Mouse (Mus musculus) macrophage (primary cell): ENCODE measurements around the gene 4930579F01Rik. TPM values are rescaled to one million over a fixed set of nuclear protein-coding genes. Genes with fewer than 3 reads are reported as not detected.
"Not testable (repeated sequence)": the region's sequence is repeated elsewhere in the genome, so short reads cannot be mapped to it uniquely, and the experiment has no call there.

ENCODE experiments used
- H3K27ac ChIP-seq: fragments of 350-480 bp; formaldehyde crosslinking; 2 replicates; pipeline ENCODE4 v1.9.0; 2021
- H3K36me3 ChIP-seq: fragments of 350-480 bp; formaldehyde crosslinking; 2 replicates; pipeline ENCODE4 v1.9.0; 2021; ENCODE audit errors: inconsistent target
- H3K4me3 ChIP-seq: fragments of 350-480 bp; formaldehyde crosslinking; 2 replicates; pipeline ENCODE4 v1.9.0; 2021; ENCODE audit errors: inconsistent target
- H3K79me2 ChIP-seq: fragments of 350-480 bp; formaldehyde crosslinking; 2 replicates; pipeline ENCODE4 v1.9.0; 2021; ENCODE audit errors: inconsistent target
- WGBS: methylation state at CpG from one replicate; pipeline ENCODE4 v1.1.7; 2026; ENCODE audit warnings: inconsistent platforms; ENCODE audit not compliant: missing documents; 5-methylcytosine and 5-hydroxymethylcytosine counted together
- polyA plus RNA-seq: library from polyadenylated mRNA; stranded (reverse); fragments of 250-400 nt; gene quantifications from 3 replicates; pipeline ENCODE4 v1.2.4, GENCODE M21; 2018; ENCODE audit warnings: inconsistent platforms

The 4930579F01Rik gene
- polyA plus RNA-seq, 1 experiment from 2014 or later: not detected

DNA sequence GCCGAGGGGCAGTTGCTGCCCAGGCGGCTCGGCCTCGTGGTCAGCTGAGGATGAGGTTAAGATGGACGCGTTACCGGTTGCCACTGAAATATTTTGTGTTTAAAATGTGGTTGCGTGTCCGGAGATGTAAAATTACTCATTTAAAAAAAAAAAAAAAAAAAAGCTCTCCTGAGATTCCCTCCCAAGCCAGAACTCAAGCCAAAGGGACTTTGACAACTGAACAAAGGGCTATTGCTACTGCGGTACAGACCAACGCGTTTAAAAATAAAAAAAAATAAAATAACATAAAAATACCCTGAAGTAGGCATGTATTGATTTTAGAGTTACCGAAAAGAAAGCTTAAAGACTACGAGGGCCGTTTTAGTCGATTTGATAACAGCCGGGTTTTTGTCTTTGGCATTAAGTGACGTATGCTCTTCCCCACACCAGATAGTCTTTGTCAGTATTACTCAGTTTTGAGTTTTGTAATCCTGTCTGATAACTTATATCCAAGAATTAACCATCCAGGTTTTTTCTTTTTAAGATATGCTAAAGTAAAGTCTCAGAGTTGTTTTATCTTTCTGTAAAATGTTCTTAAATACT lies 49.5 kb downstream of the 4930579F01Rik start:
- peak overlapping the region; percentile 60 for H3K4me3 ChIP-seq
- H3K27ac ChIP-seq: peak overlapping the region; percentile 81
- H3K79me2 ChIP-seq: no peaks in the 10 kb centered on the region
- H3K36me3 ChIP-seq: no peaks in the 10 kb centered on the region
- 3% methylated on average over 9 of the region's 18 CpGs for WGBS

DNA sequence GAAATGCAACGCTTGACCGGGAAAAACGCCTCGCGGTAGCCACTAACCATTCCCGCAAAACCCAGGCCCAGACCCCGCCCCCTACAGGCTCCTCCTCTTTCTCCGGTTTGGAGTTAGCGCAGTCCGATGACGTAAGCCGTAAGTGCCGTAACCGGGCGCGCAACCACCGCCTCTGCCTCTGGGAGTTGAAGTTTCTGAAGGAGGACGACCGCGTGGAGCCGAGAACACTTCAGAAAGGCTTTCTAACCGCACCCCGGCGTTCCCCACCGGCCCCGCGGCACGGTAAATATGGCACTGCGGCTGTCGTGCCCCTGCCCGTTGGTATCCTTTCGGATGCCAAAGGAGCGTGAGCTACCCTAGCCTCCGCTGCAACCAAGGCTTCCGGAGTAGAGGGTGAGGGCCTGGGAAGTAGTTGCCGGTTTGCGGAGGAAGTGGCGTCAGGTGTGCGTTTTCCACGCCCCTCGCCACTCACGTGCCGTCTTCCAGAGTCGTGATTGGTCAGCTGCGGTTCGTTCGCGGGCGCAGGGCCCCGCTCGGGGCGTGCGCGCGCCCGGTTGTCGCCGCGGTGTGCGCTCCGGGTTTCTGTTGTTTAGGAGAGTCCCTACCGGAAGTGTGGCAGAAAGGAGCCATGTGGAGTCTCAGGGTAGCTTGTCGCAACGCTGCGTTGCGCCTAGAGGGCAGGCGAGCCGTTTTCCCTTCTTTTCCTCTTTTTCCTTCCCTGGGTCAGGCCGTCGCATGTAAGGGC lies 50.1 kb downstream of the 4930579F01Rik start, which contains the start of gene Trmt10a:
Gene Trmt10a, plus strand, starts transcription at position 134 of the 745 bp plus-strand sequence.
- 2% methylated on average over 64 of the region's 70 CpGs for WGBS
- Histone ChIP-seq H3K4me3 (peak within 1 kb of the TSS; percentile 60), H3K79me2 (no peaks in the 10 kb centered on the region), H3K36me3 (no peaks in the 10 kb centered on the region), H3K27ac (peak within 1 kb of the TSS; percentile 90)

DNA sequence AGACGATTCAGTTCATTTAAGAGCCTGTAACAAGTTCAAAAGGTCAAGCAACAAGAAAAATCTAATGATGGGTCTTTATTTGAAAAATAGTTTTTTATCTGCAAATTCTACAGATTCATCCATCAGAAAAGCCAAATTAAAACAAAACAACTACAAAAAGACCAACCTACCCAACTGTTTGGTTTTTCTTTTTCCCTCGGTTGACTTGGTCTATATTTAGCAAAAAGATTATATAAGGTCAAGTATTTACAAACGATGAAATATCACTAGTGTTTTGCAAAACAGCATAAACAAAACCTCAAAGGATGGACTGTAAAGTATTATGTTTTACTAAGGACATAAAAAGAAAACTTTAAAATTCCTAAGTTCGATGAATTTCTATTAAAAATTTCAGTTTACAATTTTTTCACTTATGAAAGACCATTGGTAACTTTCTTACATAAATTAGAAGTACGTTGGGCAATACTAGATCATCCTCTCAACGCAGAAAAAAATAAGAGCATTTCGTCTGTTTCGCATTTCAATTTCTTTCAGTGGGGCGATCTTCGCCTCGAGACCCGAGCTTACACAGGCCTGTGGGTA lies 50.8 kb downstream of the 4930579F01Rik start:
- Histone ChIP-seq H3K79me2 (no peaks in the 10 kb centered on the region), H3K27ac (peak overlapping the region; percentile 90), H3K4me3 (peak overlapping the region; percentile 60), H3K36me3 (no peaks in the 10 kb centered on the region)
- 5% methylated on average over 12 of the region's 12 CpGs for WGBS

DNA sequence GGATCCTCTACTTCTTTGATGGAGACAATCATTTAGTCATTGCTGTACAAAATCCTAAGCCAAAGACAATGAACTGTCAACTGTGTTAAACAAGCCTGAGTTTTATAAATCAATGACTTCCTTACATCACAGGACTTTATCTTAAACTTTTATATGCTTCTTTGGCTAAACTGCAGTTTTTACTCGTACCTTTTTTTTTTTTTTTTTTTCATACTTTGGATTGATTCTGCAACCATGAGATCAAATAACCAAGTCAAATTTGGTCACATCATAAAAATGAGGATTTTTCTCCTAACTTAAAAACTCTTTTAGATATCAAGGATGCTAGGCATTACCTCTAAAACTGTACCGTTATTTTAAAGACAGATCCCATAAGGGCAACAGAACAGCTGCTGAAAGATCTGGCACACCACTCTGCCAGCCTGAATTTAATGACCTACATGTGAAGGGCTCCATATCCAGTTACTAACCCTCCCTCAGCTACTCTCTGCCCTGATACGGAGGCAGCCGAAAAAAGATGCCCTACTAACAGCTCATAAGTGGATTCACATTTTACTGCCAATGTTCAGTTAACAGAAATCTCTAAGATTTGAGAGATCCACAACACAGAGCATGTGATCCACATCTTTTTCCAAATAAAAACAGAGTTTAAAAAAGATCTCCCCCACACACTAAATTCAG lies 51.4 kb downstream of the 4930579F01Rik start:
- Histone ChIP-seq H3K27ac (no peak overlapping the region), H3K36me3 (no peaks in the 10 kb centered on the region), H3K79me2 (no peaks in the 10 kb centered on the region), H3K4me3 (peak overlapping the region; percentile 60)
- 69% methylated on average over 4 of the region's 4 CpGs for WGBS

- H3K27ac ChIP-seq: no peak overlapping the region
- H3K4me3 ChIP-seq: no peak overlapping the region
- H3K36me3 ChIP-seq: no peaks in the 10 kb centered on the region
- no peaks in the 10 kb centered on the region for H3K79me2 ChIP-seq
- 81% methylated on average over 6 of the region's 6 CpGs for WGBS
Measured at GRCm38 (mm10) chr3:138139663-138140062, 54.0 kb downstream of the 4930579F01Rik start.

DNA sequence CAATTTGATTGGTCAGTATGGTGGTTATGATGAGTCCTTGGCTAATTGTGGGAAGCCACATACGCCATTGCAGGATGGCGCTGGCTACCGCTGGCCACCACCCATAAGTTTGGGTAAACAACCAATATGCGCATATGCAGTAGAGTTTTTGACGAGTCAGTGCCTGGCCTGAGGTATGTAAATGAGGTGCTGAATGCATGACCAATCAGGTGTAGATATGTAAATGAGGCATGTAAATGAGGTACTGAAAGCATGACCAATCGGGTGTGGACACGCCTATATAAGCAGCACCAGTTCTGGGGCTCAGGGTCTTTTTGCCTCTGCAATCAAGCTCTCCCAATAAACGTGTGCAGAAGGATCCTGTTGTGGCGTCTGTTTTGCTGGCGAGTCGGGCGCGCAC lies 55.5 kb downstream of the 4930579F01Rik start:
- H3K4me3 ChIP-seq, H3K79me2 ChIP-seq, H3K27ac ChIP-seq, H3K36me3 ChIP-seq: not testable (repeated sequence)
- WGBS: 95% methylated on average over 13 of the region's 13 CpGs

DNA sequence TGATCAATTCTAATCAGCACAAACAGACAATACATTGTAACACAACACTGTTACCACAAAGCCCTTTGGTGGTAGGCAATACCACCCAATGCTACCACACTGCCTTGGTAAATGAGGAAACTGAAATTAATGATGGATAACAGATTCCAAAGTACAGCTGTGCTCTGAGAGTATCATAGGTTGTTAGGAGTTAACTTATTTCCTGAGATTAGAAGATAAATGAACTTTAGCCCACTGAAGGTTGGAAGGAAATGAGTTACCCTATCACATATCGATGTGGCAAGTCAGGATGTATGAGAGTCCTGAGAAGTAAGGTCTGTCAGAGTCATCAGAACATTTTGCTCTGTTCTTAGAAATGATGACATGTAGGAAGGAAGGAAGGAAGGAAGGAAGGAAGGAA lies 59.1 kb downstream of the 4930579F01Rik start:
- Histone ChIP-seq H3K79me2 (no peaks in the 10 kb centered on the region), H3K4me3 (no peak overlapping the region), H3K27ac (no peak overlapping the region), H3K36me3 (no peaks in the 10 kb centered on the region)
- WGBS: 29% methylated on average over 1 of the region's 1 CpGs

DNA sequence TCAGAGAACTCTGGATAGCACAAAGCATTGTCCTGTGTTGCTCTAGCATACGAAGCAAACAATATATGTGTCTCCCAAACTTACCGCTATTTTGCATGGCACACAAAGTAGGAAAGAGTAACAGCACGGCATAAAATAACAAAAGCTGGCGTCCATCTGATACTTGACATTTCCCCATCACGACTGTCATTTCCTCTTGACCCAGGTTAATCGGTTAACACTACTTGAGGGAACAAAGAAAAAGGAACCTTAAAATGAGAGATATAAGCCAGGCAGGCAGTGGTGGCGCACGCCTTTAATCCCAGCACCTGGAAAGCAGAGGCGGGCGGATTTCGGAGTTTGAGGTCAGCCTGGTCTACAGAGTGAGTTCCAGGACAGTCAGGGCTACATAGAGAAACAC lies 59.7 kb downstream of the 4930579F01Rik start:
- Histone ChIP-seq H3K79me2 (no peaks in the 10 kb centered on the region), H3K36me3 (no peaks in the 10 kb centered on the region), H3K27ac (no peak overlapping the region), H3K4me3 (no peak overlapping the region)
- 48% methylated on average over 10 of the region's 11 CpGs for WGBS

- Histone ChIP-seq H3K27ac (no peak overlapping the region), H3K79me2 (no peaks in the 10 kb centered on the region), H3K4me3 (no peak overlapping the region), H3K36me3 (no peaks in the 10 kb centered on the region)
- 92% methylated on average over 8 of the region's 8 CpGs for WGBS
Measured at GRCm38 (mm10) chr3:138133463-138133862, 60.2 kb downstream of the 4930579F01Rik start.

DNA sequence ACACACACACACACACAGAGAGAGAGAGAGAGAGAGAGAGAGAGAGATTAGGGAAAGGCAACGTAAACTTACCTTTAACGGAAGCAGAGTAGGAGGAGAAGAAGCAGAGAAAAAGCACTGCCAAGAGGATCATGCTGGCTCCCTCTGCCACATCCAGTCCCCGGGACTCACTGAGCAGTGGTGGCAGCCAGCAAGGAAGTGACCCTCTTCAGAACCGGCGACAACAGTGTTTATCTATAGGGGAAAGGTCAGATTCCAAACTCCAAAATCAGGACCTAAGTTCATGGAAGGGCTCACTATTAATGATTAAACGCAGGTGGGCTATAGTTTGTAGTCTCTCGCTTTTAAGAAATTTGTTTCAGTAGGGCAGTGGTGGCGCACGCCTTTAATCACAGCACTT lies 62.5 kb downstream of the 4930579F01Rik start:
- WGBS: 86% methylated on average over 9 of the region's 9 CpGs
- H3K27ac ChIP-seq: no peak overlapping the region
- no peak overlapping the region for H3K4me3 ChIP-seq
- H3K79me2 ChIP-seq: no peaks in the 10 kb centered on the region
- H3K36me3 ChIP-seq: no peaks in the 10 kb centered on the region

GRCm38 (mm10) chr3:138130692-138131091 lies 62.9 kb downstream of the 4930579F01Rik start:
- no peaks in the 10 kb centered on the region for H3K79me2 ChIP-seq
- H3K27ac ChIP-seq: no peak overlapping the region
- no peaks in the 10 kb centered on the region for H3K36me3 ChIP-seq
- no peak overlapping the region for H3K4me3 ChIP-seq
- WGBS: 93% methylated on average over 1 of the region's 1 CpGs

DNA sequence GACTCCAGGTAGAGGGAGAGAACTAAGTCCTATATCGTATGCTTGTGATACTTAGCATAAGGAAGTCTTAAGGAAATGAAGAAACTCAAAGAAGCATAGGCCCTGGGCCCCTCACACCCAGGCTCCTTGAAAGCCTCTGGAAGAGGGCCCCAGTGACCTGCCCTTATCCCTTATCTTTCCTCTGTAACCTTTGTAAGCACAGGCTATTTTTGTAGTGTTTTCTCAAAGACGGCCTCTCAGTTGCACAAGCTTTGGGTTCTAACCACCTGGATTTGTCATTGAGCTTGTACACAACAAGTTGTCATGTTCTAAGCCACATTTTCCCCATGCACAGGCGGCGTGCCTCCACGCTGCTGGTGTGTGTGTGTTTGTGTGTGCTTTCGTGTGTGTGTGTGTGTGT lies 64.5 kb downstream of the 4930579F01Rik start:
- no peak overlapping the region for H3K27ac ChIP-seq
- H3K4me3 ChIP-seq: no peak overlapping the region
- 95% methylated on average over 6 of the region's 6 CpGs for WGBS
- no peaks in the 10 kb centered on the region for H3K79me2 ChIP-seq
- H3K36me3 ChIP-seq: no peaks in the 10 kb centered on the region

- no peaks in the 10 kb centered on the region for H3K79me2 ChIP-seq
- 96% methylated on average over 10 of the region's 10 CpGs for WGBS
- H3K36me3 ChIP-seq: no peaks in the 10 kb centered on the region
- no peak overlapping the region for H3K4me3 ChIP-seq
- no peak overlapping the region for H3K27ac ChIP-seq
Measured at GRCm38 (mm10) chr3:138123842-138124241, 69.8 kb downstream of the 4930579F01Rik start.

DNA sequence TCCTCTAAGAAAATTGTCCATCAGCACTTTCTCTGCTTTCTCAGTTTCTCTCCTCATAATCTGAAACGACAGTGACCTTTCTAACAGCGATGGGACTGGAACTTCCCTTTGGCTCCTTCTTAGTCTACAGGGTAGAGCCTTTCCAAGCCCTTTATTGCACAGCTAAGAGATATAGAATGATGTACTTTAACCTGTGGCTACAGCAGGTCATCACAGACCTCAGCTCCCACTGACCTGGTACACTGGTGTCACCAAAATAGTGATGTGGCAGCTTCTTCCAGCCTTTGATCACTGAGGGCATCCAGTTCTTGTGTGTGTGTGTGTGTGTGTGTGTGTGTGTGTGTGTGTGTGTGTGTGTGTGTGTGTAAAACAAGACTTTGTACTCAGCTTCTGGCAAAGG lies 72.2 kb downstream of the 4930579F01Rik start:
- no peaks in the 10 kb centered on the region for H3K79me2 ChIP-seq
- H3K27ac ChIP-seq: no peak overlapping the region
- no peaks in the 10 kb centered on the region for H3K36me3 ChIP-seq
- H3K4me3 ChIP-seq: no peak overlapping the region
- WGBS: 85% methylated on average over 2 of the region's 2 CpGs
